Mouse (Mus musculus): ENCODE measurements around the gene Inafm1. TPM values are rescaled to one million over a fixed set of nuclear protein-coding genes. Genes with fewer than 3 reads are reported as not detected.
A peak's percentile ranks its signal among the peaks of the same experiment; 100 is the strongest.

Inafm1 gene
- 24.1 and 24.8 TPM in 2 replicates for polyA plus RNA-seq (2015; fragmentation: Nextera tagmentation; extraction: Ambion mirVana)

DNA sequence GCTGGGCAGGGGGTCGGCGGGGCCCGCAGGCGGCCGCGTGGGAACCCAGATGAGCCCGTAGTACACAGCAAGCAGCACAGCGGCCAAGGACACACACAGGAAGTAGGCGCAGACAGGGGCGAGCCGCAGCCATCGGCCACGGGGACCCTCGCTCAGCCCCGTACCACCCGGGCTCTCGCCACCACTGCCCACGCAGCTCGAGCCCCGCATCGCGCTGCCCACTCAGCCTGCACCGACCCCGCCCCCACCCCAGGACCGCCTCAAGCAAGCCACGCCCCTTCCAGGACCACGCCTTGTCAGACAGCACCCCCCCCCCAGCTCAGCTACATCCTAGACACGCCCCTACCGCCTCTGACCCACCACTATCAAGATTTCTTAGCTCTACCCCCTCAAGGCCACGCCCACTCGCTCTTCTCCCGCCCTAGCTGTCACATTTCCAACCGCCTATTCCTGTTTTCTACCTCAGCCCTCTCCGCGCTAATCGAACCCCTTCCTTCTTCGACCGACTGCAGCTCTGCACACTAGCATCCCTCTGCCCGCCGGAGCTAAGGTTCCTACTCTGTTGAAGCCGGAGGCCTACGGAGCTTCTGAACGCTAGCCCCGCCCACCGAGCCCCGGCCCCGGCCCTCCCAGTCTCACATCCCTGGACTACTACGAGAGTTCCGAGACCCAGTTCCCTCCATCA lies at the start of gene Inafm1:
Inafm1 (minus strand) TSS at position 537 of the 685 bp plus-strand sequence.
- no peak for TF ChIP-seq CTCF (IDR thresholded peaks at IDR 0.05; ENCODE audit: low read depth)
- peak within 1 kb of the TSS; percentile 94 for H3K4me2 ChIP-seq (replicated peaks; ENCODE audit: low read depth)
- H3K9ac ChIP-seq (ENCODE audit: low read depth, low read length), result peak within 1 kb of the TSS; percentile 69
- no peaks in the 10 kb centered on the region for H3K9me3 ChIP-seq (ENCODE audit: control insufficient read depth)
- peaks cover 29% of the 10 kb centered on the region for H3K36me3 ChIP-seq (ENCODE audit: control insufficient read depth, insufficient read depth)
- H3K4me1 ChIP-seq (replicated peaks; ENCODE audit: control insufficient read depth, insufficient read depth, low read length), result peaks cover 7% of the 10 kb centered on the region
- peak within 1 kb of the TSS; percentile 96 for H3K27ac ChIP-seq (ENCODE audit: low read depth, low read length)
- under 1% methylated on average over 41 of the region's 49 CpGs for WGBS
- peak within 1 kb of the TSS; percentile 61 for H3K4me3 ChIP-seq (ENCODE audit: low read depth, low read length)
- no peaks in the 10 kb centered on the region for H3K27me3 ChIP-seq (replicated peaks; ENCODE audit: control insufficient read depth, insufficient read depth, low read length)
- ATAC-seq, result peak; percentile 66

DNA sequence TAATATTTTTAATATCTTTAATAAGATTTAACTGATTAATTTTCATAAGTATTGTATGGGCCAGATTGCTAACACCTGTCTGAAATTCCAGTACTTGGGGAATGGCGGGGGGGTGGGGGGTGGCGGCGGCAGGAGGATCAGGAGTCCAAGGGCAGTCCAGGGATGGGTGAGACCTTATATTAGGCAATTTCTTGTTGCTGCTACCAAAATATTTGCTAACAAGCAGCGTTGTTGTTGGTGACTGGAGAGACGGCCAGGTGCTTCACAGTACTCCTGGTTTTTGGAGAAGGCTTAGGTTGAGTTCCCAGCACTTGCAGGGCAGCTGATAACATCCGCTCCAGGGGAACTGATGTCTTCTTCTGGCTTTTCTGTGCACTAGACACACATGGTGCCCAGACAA lies 47.1 kb upstream of the Inafm1 start:
- no peak overlapping the region for H3K27ac ChIP-seq (ENCODE audit: low read depth, low read length)
- no peaks in the 10 kb centered on the region for H3K4me1 ChIP-seq (replicated peaks; ENCODE audit: control insufficient read depth, insufficient read depth, low read length)
- no peak overlapping the region for H3K4me3 ChIP-seq (ENCODE audit: low read depth, low read length)
- ATAC-seq, result no peak
- no peaks in the 10 kb centered on the region for H3K9me3 ChIP-seq (ENCODE audit: control insufficient read depth)
- H3K27me3 ChIP-seq (replicated peaks; ENCODE audit: control insufficient read depth, insufficient read depth, low read length), result no peaks in the 10 kb centered on the region
- no peak for TF ChIP-seq CTCF (IDR thresholded peaks at IDR 0.05; ENCODE audit: low read depth)
- WGBS, result 87% methylated on average over 6 of the region's 6 CpGs
- no peak overlapping the region for H3K4me2 ChIP-seq (replicated peaks; ENCODE audit: low read depth)
- H3K9ac ChIP-seq (ENCODE audit: low read depth, low read length), result no peak overlapping the region
- H3K36me3 ChIP-seq (ENCODE audit: control insufficient read depth, insufficient read depth), result peaks cover 16% of the 10 kb centered on the region; the same call in 1 of the 2 replicates

DNA sequence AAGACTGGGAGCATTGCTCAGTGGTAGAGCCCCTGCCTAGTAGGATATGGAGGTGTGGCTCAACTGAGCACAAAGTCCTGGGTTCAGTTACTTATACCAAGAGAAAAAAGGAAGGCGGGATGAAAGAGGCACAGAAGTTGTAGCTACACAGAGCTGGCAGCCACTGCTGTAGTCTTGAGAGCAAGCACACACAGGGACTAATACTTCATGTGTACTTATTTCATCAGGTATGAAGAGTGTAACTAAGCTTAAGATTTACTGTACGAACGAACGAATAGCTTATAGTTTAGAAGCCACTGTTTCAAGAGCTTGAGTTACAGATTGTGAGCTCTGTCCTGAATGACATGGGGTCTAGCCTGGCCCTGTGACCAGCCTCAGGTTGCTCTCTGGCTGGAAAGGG lies 45.8 kb upstream of the Inafm1 start:
- no peak for ATAC-seq
- Histone ChIP-seq H3K4me3 (ENCODE audit: low read depth, low read length) (no peak overlapping the region), H3K36me3 (ENCODE audit: control insufficient read depth, insufficient read depth) (peaks cover 16% of the 10 kb centered on the region; the same call in 1 of the 2 replicates), H3K27me3 (replicated peaks; ENCODE audit: control insufficient read depth, insufficient read depth, low read length) (no peaks in the 10 kb centered on the region), H3K9ac (ENCODE audit: low read depth, low read length) (no peak overlapping the region), H3K27ac (ENCODE audit: low read depth, low read length) (no peak overlapping the region), H3K4me1 (replicated peaks; ENCODE audit: control insufficient read depth, insufficient read depth, low read length) (no peaks in the 10 kb centered on the region), H3K4me2 (replicated peaks; ENCODE audit: low read depth) (no peak overlapping the region), H3K9me3 (ENCODE audit: control insufficient read depth) (no peaks in the 10 kb centered on the region)
- TF ChIP-seq CTCF (IDR thresholded peaks at IDR 0.05; ENCODE audit: low read depth), result no peak
- WGBS, result 89% methylated on average over 4 of the region's 4 CpGs

DNA sequence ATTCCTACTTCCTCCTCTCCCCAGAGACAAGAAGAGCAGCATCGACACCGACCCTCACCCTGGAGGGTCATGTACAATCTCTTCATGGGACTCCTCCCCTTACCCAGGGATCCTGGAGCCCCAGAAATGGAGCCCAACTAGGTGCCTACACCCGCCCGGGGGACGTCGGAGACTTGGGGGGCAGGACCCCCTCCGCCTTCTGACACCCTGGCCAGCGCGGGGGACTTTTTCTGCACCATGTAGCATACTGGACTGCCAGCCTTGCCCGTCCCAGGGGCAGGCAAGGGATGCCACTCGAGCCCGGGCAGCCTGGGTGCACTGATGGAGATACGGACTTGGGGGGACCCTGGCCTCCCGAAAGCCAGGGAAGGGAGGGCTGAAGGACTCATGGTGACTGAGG lies 43.7 kb upstream of the Inafm1 start:
- Histone ChIP-seq H3K36me3 (ENCODE audit: control insufficient read depth, insufficient read depth) (peaks cover 16% of the 10 kb centered on the region; the same call in 1 of the 2 replicates), H3K4me2 (replicated peaks; ENCODE audit: low read depth) (no peak overlapping the region), H3K27ac (ENCODE audit: low read depth, low read length) (no peak overlapping the region), H3K4me1 (replicated peaks; ENCODE audit: control insufficient read depth, insufficient read depth, low read length) (peaks cover 4% of the 10 kb centered on the region; the same call in 1 of the 2 replicates), H3K9me3 (ENCODE audit: control insufficient read depth) (no peaks in the 10 kb centered on the region), H3K9ac (ENCODE audit: low read depth, low read length) (no peak overlapping the region), H3K4me3 (ENCODE audit: low read depth, low read length) (no peak overlapping the region), H3K27me3 (replicated peaks; ENCODE audit: control insufficient read depth, insufficient read depth, low read length) (no peaks in the 10 kb centered on the region)
- TF ChIP-seq CTCF (IDR thresholded peaks at IDR 0.05; ENCODE audit: low read depth), result no peak
- WGBS, result 85% methylated on average over 12 of the region's 14 CpGs
- ATAC-seq, result no peak

DNA sequence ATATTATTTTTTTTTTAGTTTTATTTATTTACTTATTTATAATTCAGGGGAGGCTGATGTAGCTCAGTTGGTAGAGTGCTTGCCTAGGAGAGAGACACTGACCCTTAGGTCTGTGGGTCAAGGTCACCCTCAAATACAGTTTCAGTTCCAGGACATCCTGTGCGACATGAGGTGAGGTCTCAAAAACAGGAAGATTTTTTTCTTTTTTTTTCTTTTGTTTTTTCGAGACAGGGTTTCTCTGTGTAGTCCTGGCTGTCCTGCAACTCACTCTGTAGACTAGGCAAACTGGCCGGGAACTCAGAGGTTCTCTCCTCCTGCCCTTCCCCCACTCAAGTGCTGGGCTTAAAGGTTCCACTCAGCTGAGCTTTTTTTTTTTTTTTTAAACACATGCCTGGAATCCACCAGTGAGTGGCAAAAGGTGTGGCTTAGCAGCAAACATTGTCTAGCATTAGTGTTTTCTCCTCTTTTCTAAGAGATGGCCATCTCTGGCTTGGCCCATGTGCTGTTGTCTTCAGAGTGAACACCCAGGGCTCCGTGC lies 41.9 kb upstream of the Inafm1 start:
- TF ChIP-seq CTCF (IDR thresholded peaks at IDR 0.05; ENCODE audit: low read depth), result no peak
- H3K4me3 ChIP-seq (ENCODE audit: low read depth, low read length), result no peak overlapping the region
- no peak for ATAC-seq
- no peak overlapping the region for H3K27ac ChIP-seq (ENCODE audit: low read depth, low read length)
- no peak overlapping the region for H3K4me2 ChIP-seq (replicated peaks; ENCODE audit: low read depth)
- peaks cover 16% of the 10 kb centered on the region; the same call in 1 of the 2 replicates for H3K36me3 ChIP-seq (ENCODE audit: control insufficient read depth, insufficient read depth)
- H3K4me1 ChIP-seq (replicated peaks; ENCODE audit: control insufficient read depth, insufficient read depth, low read length), result peaks cover 4% of the 10 kb centered on the region; the same call in 1 of the 2 replicates
- WGBS, result 56% methylated on average over 4 of the region's 4 CpGs
- H3K9me3 ChIP-seq (ENCODE audit: control insufficient read depth), result no peaks in the 10 kb centered on the region
- H3K9ac ChIP-seq (ENCODE audit: low read depth, low read length), result no peak overlapping the region
- H3K27me3 ChIP-seq (replicated peaks; ENCODE audit: control insufficient read depth, insufficient read depth, low read length), result no peaks in the 10 kb centered on the region

DNA sequence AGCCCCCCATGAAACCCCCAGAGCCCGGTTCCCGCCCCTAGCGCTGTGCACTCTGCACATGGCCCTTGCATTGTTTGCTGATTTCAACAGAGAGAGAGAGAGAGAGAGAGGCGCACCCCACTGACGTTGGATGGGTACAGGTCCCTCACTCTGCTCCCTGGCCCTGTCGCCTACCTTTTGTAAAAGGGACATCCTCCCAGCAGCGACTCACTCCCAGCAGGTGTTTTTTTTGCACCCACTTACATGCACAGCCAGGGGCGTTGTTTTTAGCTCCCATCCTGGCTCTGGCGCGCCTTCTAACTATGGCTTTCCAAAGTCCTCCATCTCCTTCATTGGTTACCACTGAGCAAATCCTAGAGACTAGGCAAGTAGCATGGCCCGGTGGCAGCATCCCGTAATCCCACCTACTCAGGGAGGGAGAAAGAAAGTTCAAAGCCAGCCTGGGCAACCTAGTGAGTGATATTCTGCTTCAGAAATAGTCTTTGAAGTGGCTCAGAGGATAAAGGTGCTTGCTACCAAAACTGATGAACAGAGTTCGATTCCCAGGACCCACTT lies 40.9 kb upstream of the Inafm1 start:
- 16% methylated on average over 13 of the region's 13 CpGs for WGBS
- TF ChIP-seq CTCF (IDR thresholded peaks at IDR 0.05; ENCODE audit: low read depth), result no peak
- peak overlapping the region; percentile 83 for H3K9ac ChIP-seq (ENCODE audit: low read depth, low read length)
- H3K4me2 ChIP-seq (replicated peaks; ENCODE audit: low read depth), result peak overlapping the region; percentile 94
- peaks cover 16% of the 10 kb centered on the region; the same call in 1 of the 2 replicates for H3K36me3 ChIP-seq (ENCODE audit: control insufficient read depth, insufficient read depth)
- no peaks in the 10 kb centered on the region for H3K9me3 ChIP-seq (ENCODE audit: control insufficient read depth)
- H3K27ac ChIP-seq (ENCODE audit: low read depth, low read length), result peak overlapping the region; percentile 98; the same call in 1 of the 2 replicates
- ATAC-seq, result peak; percentile 1; the same call in 1 of the 2 replicates
- peaks cover 4% of the 10 kb centered on the region; the same call in 1 of the 2 replicates for H3K4me1 ChIP-seq (replicated peaks; ENCODE audit: control insufficient read depth, insufficient read depth, low read length)
- H3K4me3 ChIP-seq (ENCODE audit: low read depth, low read length), result peak overlapping the region; percentile 73
- no peaks in the 10 kb centered on the region for H3K27me3 ChIP-seq (replicated peaks; ENCODE audit: control insufficient read depth, insufficient read depth, low read length)

Data from intestine, postnatal 0 days (tissue).